Mouse (Mus musculus) C2C12 (cell line): ENCODE measurements around the gene Psmb1.

Experiments
- CTCF ChIP-seq: IDR thresholded peaks from one replicate; pipeline ENCODE4 v1.5.1; 2011; ENCODE audit not compliant: control insufficient read depth, insufficient read depth, insufficient read length
- FOSL1 ChIP-seq: IDR thresholded peaks from one replicate; pipeline ENCODE4 v1.8.0; 2011; ENCODE audit warnings: mild to moderate bottlenecking, low read length; ENCODE audit not compliant: poor library complexity, insufficient read depth, severe bottlenecking
- USF1 ChIP-seq: IDR thresholded peaks from one replicate; pipeline ENCODE4 v1.6.1; 2011; ENCODE audit warnings: low read depth, mild to moderate bottlenecking, control low read depth, moderate library complexity

DNA sequence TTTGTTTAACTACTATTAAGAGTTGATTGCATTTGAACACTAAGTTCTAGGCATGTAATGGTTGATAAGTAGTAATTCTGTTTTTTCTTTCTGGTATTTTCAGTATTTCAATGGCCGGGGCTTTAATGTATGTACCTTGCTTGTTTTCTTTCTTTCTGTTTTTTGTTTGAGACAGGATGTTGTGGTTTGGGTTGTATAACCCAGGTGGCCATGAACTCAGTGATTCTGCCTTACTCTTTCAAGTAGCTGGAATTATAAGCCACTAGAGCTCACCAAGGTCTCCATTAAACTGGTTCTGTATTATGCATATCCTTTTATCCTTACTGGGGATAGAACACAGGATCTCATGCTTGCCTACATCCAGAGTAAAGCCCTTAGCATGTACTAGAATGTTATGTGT, 19.2 kb upstream of the Psmb1 start:
- no peak for TF ChIP-seq CTCF
- TF ChIP-seq USF1, result no peak
- no peak for TF ChIP-seq FOSL1
